Mouse (Mus musculus): Measurements from ENCODE around the gene Rufy4.

DNA sequence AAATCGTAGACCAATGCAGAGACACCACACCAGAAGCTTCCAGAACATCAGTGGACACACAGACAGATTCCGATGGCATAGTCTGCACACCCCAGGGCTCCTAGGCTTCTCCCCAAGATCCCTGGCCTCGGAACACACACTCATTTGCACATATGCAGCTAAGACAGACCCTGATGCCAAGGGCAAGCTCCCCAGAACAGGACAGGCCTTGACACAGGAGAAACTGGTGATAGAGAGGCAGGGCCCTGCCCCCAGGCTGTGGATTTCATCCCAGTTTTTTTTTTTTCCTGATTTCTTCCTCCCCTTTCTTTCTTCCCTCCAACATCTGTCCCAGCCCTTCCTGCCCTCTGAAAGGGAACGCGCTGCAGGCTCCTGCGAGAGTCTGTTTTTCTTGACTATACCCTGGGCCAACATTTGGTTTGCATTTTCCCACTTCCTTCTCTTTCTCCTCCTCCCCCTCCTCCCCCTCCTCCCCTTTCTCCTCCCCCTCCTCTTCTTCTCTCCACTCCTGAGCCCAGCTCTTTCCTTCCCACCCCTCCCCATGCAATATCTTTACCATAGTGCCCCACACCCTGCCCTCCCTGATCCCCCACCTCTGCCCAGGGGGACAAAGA is 33.6 kb upstream of the Rufy4 start:
- TF ChIP-seq CTCF (conservative IDR thresholded peaks at IDR 0.05; ENCODE audit: low read length) = no peak
- TF ChIP-seq NANOG (IDR thresholded peaks at IDR 0.05; ENCODE audit: borderline replicate concordance, low read length) = no peak

Data from E14TG2a.4 (cell line).